Mouse (Mus musculus) liver, embryonic 11.5 days (tissue): ENCODE data around the gene Prdx4. TPM values are rescaled to one million over a fixed set of nuclear protein-coding genes. Genes with fewer than 3 reads are reported as not detected.
"Not testable (repeated sequence)": the region's sequence is repeated elsewhere in the genome, so short reads cannot be mapped to it uniquely, and the experiment has no call there.

Source experiments
- ATAC-seq: fragments of 200-750 bp; cut with Nextera tagmentation; replicated peaks from 2 replicates; pipeline ENCODE4 v1.8.0; 2017; ENCODE audit warnings: moderate number of reproducible peaks, mild to moderate bottlenecking, moderate TSS enrichment, moderate library complexity; ENCODE audit not compliant: low FRiP score
- DNase-seq: peaks from one replicate; pipeline ENCODE4 v3.0.0-alpha.2; 2017; ENCODE audit warnings: low spot score
- H3K27ac ChIP-seq: fragments of 300-500 bp; sonication (generic); 2 replicates; pipeline ENCODE4 v1.5.1; 2014; ENCODE audit warnings: mild to moderate bottlenecking, low read depth, low read length, control low read depth
- H3K27me3 ChIP-seq: fragments of 300-500 bp; sonication (generic); replicated peaks from 2 replicates; pipeline ENCODE4 v1.6.1; 2014; ENCODE audit warnings: low read length, mixed read lengths; ENCODE audit not compliant: control insufficient read depth, insufficient read depth
- H3K36me3 ChIP-seq: fragments of 300-500 bp; sonication (generic); 2 replicates; pipeline ENCODE4 v1.6.1; 2014; ENCODE audit warnings: mild to moderate bottlenecking, low read length, moderate library complexity, mixed read lengths; ENCODE audit not compliant: control insufficient read depth, insufficient read depth
- H3K4me1 ChIP-seq: fragments of 300-500 bp; sonication (generic); replicated peaks from 2 replicates; pipeline ENCODE4 v1.6.1; 2014; ENCODE audit warnings: low read length, mixed read lengths; ENCODE audit not compliant: control insufficient read depth, insufficient read depth
- H3K4me2 ChIP-seq: fragments of 300-500 bp; sonication (generic); 2 replicates; pipeline ENCODE4 v1.6.1; 2014; ENCODE audit warnings: mild to moderate bottlenecking, control low read depth, moderate library complexity
- H3K4me3 ChIP-seq: fragments of 300-500 bp; sonication (generic); 2 replicates; pipeline ENCODE4 v1.5.1; 2014; ENCODE audit warnings: low read depth, low read length, control low read depth
- H3K9ac ChIP-seq: fragments of 300-500 bp; sonication (generic); 2 replicates; pipeline ENCODE4 v1.6.1; 2014; ENCODE audit warnings: low read depth, low read length, control low read depth
- H3K9me3 ChIP-seq: fragments of 300-500 bp; sonication (generic); 2 replicates; pipeline ENCODE4 v1.6.1; 2016; ENCODE audit warnings: low read length, inconsistent platforms, mixed read lengths; ENCODE audit not compliant: control insufficient read depth
- WGBS: fragments of 180-500 bp; shearing (Covaris S2); extraction: QIAGEN DNeasy Blood & Tissue Kit; methylation state at CpG from one replicate; pipeline ENCODE4 v1.1.7; 2014; 5-methylcytosine and 5-hydroxymethylcytosine counted together
- polyA plus RNA-seq: library from polyadenylated mRNA; unstranded; fragments of >200 nt; fragmentation: Nextera tagmentation; extraction: Ambion mirVana; gene quantifications from 2 replicates; pipeline ENCODE4 v1.2.1, GENCODE M21; 2014

Prdx4 gene
- 188 and 204 TPM in 2 replicates for polyA plus RNA-seq

DNA sequence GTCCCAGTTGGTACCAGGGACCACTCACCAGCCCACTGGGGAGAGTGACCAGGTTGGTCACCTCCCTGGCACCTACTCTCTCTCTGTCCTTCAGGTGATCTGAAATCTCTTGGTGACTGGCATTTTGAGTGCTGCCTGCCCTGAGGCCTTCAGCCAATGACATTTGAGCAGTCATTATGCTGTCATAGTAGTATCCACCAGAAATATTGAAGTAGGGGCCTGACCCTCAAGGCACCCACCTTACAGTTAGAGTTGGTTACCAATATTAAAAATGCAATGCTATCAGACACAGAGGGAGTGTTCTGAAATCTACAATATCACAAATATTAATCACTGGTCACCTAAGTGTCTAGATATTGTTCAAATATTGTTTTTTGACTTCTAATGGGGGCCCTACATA is at the start of gene Prdx4:
Prdx4 (minus strand) TSS at position 101 of the 400 bp plus-strand sequence.
- no peak for DNase-seq
- Histone ChIP-seq H3K4me1 (no peaks in the 10 kb centered on the region), H3K9ac (no peak within 1 kb of the TSS), H3K36me3 (no peaks in the 10 kb centered on the region), H3K4me3 (no peak within 1 kb of the TSS), H3K27me3 (no peaks in the 10 kb centered on the region), H3K9me3 (no peaks in the 10 kb centered on the region), H3K4me2 (no peak within 1 kb of the TSS), H3K27ac (no peak within 1 kb of the TSS)
- no peak for ATAC-seq

DNA sequence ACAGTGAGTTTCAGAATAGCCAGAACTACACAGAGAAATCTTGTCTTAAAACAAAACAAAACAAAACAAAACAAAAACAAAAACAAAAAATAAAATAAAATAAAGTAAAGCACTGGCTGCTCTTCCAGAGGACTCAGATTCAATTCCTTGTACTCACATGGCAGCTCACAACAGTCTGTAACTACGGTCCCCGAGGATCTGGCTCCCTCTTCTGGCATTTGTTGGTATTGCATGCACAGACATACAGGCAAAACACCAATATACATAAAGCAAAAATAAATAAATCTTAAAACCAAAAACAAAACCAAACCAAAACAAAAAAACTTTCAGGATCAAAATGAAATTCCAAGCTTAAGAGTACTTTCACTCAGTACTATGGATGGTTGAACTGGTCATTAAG is 36.0 kb upstream of the Prdx4 start:
- H3K36me3 ChIP-seq: no peaks in the 10 kb centered on the region
- H3K4me1 ChIP-seq: no peaks in the 10 kb centered on the region
- H3K9me3 ChIP-seq: no peaks in the 10 kb centered on the region
- H3K27me3 ChIP-seq: no peaks in the 10 kb centered on the region
- H3K4me2 ChIP-seq: no peak overlapping the region
- H3K9ac ChIP-seq: no peak overlapping the region
- ATAC-seq (no peak), DNase-seq (peak; percentile 32)
- WGBS: 13% methylated on average over 2 of the region's 2 CpGs
- no peak overlapping the region for H3K4me3 ChIP-seq
- H3K27ac ChIP-seq: no peak overlapping the region

DNA sequence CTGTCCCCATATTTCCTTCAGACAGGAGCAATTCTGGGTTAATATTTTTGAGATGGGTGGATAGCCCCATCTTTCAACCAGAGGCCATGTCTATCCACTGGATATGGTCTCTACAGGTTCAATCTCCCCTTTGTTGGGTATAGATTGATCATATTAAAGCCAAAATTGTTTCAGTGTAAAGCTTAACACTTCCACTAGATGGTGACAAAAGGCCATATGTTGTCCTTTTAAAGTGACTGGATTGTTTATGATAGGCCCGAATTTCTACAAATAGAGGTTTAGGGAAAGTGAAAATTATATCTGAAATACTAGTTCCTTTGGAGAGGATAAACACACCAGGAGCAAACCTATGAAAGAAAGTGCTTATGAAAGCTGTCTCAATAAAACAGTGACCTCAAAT is 34.9 kb upstream of the Prdx4 start:
- DNase-seq: no peak
- H3K27me3 ChIP-seq: no peaks in the 10 kb centered on the region
- no peak for ATAC-seq
- no peak overlapping the region for H3K27ac ChIP-seq
- H3K36me3 ChIP-seq: no peaks in the 10 kb centered on the region
- H3K9ac ChIP-seq: no peak overlapping the region
- H3K4me3 ChIP-seq: no peak overlapping the region
- no peak overlapping the region for H3K4me2 ChIP-seq
- H3K9me3 ChIP-seq: no peaks in the 10 kb centered on the region
- 36% methylated on average over 1 of the region's 1 CpGs for WGBS
- no peaks in the 10 kb centered on the region for H3K4me1 ChIP-seq

DNA sequence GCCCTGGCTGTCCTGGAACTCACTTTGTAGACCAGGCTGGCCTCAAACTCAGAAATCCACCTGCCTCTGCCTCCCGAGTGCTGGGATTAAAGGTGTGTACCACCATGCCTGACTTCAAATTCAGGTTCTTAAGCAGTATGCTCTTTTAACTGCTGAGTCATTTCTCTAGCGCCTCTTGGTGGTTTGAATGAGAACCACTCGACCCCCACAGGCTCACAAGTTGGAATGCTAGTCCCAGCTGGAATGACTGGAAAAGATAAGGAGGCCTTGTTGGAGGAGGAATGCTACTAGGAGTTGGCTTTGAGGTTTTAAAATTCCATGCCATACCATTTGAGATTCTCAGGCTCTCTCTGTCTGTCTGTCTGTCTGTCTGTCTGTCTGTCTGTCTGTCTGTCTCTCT is 29.6 kb upstream of the Prdx4 start:
- ATAC-seq, H3K4me3 ChIP-seq, H3K27ac ChIP-seq, H3K27me3 ChIP-seq, H3K4me2 ChIP-seq, H3K36me3 ChIP-seq, H3K4me1 ChIP-seq, H3K9ac ChIP-seq, DNase-seq, H3K9me3 ChIP-seq: not testable (repeated sequence)
- 49% methylated on average over 3 of the region's 3 CpGs for WGBS

DNA sequence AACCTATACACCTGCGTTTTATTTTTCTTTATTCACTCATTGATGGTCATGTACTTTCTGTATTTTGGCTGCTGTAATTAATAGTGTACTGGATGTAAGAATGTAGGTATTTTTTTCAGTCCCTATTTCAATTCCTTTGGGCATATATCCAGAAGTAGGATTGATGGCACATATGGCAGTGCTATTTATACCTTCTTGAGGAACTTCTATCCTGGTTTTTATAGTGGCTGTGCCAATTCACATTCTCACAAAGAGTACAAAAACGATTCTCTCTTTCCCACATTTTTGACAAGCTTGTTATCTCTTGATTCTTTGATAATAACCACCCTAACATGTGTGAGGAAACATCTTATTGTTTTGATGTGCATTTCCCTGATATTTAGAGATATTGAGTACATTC is 24.5 kb upstream of the Prdx4 start:
- Histone ChIP-seq H3K4me1 (no peaks in the 10 kb centered on the region), H3K4me2 (no peak overlapping the region), H3K36me3 (no peaks in the 10 kb centered on the region), H3K9me3 (no peaks in the 10 kb centered on the region), H3K4me3 (no peak overlapping the region), H3K9ac (no peak overlapping the region), H3K27me3 (no peaks in the 10 kb centered on the region), H3K27ac (no peak overlapping the region)
- no peak for ATAC-seq
- 41% methylated on average over 2 of the region's 2 CpGs for WGBS
- no peak for DNase-seq

DNA sequence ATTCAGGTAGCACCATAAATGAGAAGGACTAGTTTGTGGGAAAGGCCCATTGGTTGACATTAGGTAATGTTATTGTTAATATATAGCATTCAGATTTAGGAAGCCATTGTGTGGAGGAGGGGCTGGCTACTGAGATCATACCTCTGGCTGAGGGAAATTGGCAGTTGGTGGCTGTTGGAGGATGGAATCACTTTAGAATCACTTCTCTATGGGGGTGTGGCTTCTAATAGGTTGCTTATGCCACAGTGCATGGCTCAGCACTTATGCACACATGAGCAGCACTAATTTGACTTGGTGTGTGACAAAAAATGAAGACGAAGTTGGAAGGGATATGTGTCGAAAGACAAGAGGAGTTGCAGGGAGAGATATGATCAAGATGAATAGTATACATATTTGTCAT is 5.7 kb upstream of the Prdx4 start:
- Histone ChIP-seq H3K27me3 (no peaks in the 10 kb centered on the region), H3K9ac (no peak overlapping the region), H3K36me3 (no peaks in the 10 kb centered on the region), H3K4me3 (no peak overlapping the region), H3K9me3 (no peaks in the 10 kb centered on the region), H3K27ac (no peak overlapping the region), H3K4me1 (no peaks in the 10 kb centered on the region), H3K4me2 (no peak overlapping the region)
- ATAC-seq (no peak), DNase-seq (no peak)
- WGBS: 81% methylated on average over 2 of the region's 2 CpGs

DNA sequence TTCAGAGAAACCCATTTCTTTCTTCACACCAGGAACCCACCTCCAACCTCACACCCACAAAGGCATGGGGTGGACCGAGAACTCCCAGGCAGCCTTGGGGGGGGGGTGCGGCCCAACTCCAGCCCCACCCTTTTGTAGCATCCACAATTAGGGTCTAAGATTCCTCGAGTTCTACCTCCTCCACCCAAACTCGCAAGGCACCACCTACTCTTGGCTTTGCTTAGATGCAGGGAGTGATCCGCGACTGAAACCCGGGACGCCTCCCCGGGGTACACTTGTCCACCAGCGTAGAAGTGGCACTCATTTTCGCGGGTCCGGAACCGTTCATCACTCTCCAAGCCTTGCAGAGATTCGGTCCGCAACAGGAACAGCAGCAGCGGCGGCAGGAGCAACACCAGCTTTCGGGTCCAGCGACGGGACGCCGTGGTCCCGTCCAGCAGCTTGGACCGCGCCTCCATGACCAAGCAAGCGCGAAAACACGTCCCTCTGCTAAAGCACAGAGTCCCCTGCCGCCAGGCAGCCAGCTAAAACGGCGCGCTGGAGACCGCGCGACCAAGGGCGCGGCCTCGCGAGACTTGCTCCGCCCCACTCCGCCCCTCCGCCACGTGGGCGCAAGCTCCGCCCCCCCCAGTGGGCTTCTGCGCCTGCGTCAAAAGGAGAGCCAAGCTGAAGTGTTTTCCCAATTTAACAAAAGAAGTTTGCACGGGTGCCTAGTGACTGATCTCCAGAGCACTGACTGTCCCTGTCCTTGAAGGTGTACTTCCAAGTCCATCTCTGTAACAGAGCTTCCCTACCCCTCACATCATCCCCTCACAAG is 2.4 kb downstream of the Prdx4 start:
- DNase-seq (peak; percentile 78), ATAC-seq (peak; percentile 96)
- no peaks in the 10 kb centered on the region for H3K9me3 ChIP-seq
- no peaks in the 10 kb centered on the region for H3K27me3 ChIP-seq
- H3K9ac ChIP-seq: peak overlapping the region; percentile 69
- no peaks in the 10 kb centered on the region for H3K36me3 ChIP-seq
- H3K4me2 ChIP-seq: peak overlapping the region; percentile 54
- peak overlapping the region; percentile 73 for H3K27ac ChIP-seq
- no peaks in the 10 kb centered on the region for H3K4me1 ChIP-seq
- peak overlapping the region; percentile 61 for H3K4me3 ChIP-seq
- WGBS: 12% methylated on average over 49 of the region's 49 CpGs

DNA sequence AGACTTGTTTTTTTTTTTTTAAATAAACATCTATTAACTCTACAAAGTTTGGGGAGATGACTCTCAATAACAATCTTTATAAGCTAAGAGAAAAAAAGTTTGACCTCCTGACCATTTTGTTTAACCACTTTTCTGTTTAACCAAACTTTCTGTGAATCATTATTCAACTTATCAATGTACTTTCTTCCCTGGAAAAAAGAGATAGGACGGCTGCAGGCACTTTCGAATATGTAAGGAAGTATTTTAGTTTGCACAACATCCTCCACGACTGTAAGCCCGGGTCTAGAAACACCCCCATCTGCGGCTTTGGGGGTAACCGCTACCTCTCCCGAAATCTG is 3.0 kb downstream of the Prdx4 start:
- WGBS: 22% methylated on average over 7 of the region's 7 CpGs
- Histone ChIP-seq H3K4me3 (peak overlapping the region; percentile 61), H3K4me1 (no peaks in the 10 kb centered on the region), H3K9ac (peak overlapping the region; percentile 69), H3K27ac (peak overlapping the region; percentile 73; the same call in 1 of the 2 replicates), H3K36me3 (no peaks in the 10 kb centered on the region; the same call in 1 of the 2 replicates), H3K9me3 (no peaks in the 10 kb centered on the region), H3K4me2 (peak overlapping the region; percentile 54), H3K27me3 (no peaks in the 10 kb centered on the region)
- DNase-seq (no peak), ATAC-seq (no peak)

DNA sequence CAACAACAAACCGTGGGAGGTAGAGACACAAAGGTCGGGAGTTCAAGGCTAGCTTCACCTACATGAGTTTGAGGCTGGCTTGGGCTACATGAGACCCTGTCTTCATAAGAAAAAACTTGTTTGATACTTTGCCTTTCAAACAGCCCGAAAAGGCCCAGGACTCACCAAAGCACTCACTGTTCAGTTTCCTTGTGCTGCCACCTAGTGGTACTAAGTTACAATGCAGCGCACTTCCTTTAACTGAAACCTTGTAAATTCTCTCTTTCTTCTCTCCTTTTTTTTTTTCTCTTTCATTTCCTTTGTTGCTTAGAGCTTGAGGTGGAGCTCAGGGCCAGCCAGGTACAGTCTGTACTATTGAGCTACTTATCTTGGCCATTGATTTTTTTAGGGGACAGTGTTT is 22.5 kb downstream of the Prdx4 start:
- H3K27ac ChIP-seq: no peak overlapping the region
- no peak overlapping the region for H3K9ac ChIP-seq
- 41% methylated on average over 4 of the region's 4 CpGs for WGBS
- no peak overlapping the region for H3K4me2 ChIP-seq
- no peak for ATAC-seq
- H3K4me1 ChIP-seq: no peaks in the 10 kb centered on the region
- H3K36me3 ChIP-seq: no peaks in the 10 kb centered on the region
- DNase-seq: no peak
- no peaks in the 10 kb centered on the region for H3K27me3 ChIP-seq
- H3K9me3 ChIP-seq: no peaks in the 10 kb centered on the region
- H3K4me3 ChIP-seq: no peak overlapping the region
